Mouse (Mus musculus): ENCODE measurements at regions not wholly inside any gene's neighbourhood (a gene's known extent, or its start where the extent isn't known, plus 50 kb on each side); places are given as distances from the start of the nearest gene placed in this dataset.
"Not testable (repeated sequence)": the region's sequence is repeated elsewhere in the genome, so short reads cannot be mapped to it uniquely, and the experiment has no call there.

DNA sequence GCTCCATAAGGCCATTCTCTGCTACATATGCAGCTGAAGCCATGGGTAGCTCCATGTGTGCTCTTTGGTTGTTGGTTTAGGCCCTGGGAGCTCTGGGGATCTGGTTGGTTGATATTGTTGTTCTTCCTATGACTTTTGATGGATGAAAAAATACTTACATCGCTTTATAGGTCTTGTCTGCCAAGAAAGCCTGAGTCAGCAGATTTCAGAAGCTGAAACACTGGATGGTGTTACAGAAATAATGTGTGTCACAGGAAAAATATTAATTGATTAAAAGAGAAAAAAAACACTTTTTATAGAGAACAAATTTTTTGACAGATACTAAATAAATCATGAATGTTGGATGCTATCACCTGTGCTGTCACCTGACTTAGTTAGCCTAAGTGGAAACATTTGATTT lies 52.4 kb upstream of the Plxna2 start:
- no peak for DNase-seq (ENCODE audit: low spot score in 2 of 2)

DNA sequence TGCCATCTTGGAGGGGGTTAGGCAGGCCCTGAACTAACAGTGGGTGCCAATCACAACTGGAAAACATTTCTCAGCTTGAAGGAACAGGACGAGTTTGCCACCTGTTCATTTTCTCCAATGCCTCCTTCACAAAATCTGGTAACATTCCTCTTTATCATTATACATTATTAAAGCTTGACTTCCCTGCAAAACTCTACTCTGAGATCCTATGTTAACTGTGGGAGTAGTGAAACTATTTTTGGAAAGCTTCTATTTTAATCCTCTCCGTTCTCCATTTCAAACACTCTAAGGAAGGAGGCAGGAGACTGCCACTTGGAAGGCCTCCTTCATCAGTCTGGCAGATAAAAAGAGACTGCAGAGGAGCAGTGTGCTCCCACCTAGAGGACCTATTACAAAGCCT lies 54.1 kb upstream of the Plxna2 start:
- DNase-seq (ENCODE audit: low spot score in 2 of 2): peak in 1 of 2 experiments; percentile 57

DNA sequence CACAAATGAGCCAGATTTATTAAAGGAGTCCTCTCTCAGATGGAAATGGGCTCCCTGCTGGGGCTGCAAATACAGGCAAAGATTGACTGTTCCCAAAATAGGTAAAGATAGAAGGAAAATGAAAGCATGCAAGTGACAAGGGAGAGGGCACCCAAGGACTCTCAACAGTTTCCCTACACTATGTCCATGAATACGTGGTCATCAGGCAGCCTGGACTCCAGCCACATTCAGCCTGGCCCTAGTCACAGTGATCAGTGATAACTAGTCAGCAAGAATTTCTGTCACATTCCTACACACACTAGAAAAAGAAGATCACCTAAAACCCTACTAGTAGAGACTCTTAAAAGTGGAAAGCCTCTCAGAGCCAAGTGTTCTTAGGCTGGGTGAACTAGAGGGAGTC lies 56.9 kb upstream of the Plxna2 start:
- no peak for DNase-seq (ENCODE audit: low spot score in 2 of 2)

DNA sequence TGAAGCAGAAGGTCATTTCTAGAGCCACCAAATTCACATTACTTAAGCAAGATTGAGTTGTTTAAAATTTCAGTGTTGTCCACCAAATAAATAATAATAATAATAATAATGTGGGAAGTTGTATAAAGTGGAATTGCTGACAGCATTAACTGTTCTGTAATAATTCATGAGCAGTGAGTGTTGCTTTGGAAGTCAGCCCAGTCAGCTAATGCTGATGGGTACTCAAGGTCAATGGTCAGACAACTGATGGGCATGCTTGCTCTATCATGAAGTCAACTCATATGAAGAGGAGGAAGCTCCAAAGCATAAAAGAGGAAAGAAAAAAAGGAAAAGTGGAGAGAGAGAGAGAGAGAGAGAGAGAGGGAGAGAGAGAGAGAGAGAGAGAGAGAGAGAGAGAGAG lies 69.4 kb upstream of the Plxna2 start:
- no peak for DNase-seq (ENCODE audit: low spot score in 2 of 2)

DNA sequence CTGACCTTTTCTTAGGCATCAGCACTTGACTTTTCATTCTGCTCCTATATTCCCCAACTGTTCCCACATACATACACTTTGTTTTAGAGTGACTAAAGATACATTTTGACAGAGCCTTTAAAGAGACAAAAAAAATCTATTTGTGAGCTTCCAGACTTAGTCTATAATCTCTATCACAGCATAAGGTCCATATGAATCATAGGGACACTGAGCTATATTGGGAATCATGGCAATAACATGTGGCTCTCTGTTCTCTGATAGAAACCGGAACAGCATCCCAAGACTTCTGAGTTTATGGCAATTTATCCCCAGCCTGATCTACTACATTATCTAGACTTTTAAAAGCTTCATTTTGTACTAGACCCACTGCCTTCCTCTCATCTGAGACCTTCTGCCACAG lies 69.8 kb upstream of the Plxna2 start:
- DNase-seq (ENCODE audit: low spot score in 2 of 2): peak in 1 of 2 experiments; percentile 8

DNA sequence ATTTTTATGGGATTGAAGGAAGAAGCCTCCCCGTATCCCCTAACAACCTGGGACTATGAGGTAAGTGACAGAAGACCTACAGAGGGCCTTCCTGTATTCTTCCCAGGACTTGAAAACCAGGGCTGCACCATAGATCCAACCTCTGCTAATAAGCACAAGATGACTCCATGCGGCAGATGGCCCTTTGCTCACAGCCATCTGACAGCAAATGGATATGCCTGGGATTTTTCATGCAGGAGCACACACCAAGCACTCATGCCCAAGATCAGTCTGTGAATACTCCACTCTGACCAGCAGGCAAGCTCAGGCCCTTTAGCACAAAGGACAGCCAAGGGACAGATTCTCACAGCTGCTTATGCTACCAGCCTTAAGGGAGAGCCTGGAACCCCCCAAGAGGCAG lies 77.1 kb upstream of the Plxna2 start:
- no peak for DNase-seq (ENCODE audit: low spot score in 2 of 2)

DNA sequence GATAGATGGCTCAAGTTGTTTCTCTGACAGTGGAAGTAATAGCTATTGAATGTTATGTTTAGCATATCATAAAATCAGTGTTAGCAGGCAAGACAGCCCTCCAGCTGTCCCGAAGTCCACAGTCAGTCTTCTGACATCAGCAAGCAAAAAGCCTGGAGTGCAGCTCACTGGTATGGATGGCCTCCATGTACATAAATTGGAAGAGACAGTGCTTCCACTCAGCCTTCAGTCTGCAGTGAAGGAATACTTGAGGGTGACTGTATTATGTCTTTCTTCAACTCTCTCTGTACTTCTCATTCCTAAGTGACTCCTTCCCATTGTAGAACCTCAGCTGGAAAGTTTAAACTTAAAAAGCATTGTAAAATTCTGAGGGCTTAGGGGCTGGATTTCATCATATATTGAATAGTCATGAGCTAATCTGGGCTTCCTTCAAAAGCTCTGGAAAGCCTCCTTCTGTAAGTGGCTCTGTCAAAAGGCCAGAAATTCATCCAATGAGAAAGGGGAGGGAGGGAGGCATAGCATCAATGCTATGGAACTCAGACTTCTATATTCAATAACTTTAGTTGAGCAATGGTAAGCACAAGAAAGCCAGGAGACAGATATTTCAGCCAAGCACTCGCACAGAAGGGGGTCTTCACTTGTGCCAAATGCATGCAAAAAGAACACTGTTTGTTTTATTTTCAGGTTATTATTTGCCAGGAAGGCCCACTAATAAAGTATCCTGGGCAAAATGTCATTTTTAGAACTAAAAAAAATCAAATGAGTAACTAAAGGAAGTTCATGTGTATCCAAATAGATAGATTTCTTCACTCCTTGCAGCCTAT lies 90.5 kb upstream of the Plxna2 start:
- no peak for DNase-seq (ENCODE audit: low spot score in 2 of 2)

DNA sequence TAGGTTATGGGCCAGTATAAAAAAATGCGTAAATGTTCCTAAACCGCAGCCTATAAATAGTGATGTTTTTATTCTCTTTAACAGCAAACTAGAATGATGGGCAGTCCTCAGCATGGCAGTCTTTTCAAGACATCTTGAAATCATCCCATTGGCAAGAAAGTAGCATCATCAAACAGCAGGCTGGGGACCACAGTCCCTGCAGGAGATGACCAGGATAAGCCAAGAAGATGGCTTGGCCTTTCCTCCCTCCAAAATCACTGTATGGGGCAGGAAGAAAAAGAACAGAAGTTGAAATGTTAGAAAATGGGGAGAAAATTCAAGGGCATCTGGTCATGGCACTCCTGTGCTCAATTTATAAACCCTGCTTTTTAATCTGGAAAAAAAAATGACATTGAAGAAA lies 93.0 kb upstream of the Plxna2 start:
- DNase-seq (ENCODE audit: low spot score in 2 of 2): no peak

DNA sequence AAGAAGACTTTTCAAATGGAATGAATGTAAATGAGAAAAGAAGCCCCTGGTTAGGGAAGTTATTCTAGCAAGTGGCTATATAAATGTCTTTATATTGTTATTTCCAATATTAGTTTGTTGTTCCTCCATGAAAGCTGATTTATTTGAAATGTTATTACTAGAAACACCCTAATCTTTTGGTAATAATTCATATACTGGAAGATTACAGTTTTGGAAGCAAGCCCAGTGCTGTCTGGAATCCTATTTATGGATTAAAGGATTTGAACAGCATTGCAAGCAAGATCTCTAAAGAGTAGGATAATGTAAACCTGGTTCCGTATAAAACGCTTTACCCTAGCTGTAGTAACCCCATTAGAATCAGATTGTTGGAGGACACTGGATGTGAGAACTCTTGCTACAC lies 96.8 kb upstream of the Plxna2 start:
- DNase-seq (ENCODE audit: low spot score in 2 of 2): no peak

DNA sequence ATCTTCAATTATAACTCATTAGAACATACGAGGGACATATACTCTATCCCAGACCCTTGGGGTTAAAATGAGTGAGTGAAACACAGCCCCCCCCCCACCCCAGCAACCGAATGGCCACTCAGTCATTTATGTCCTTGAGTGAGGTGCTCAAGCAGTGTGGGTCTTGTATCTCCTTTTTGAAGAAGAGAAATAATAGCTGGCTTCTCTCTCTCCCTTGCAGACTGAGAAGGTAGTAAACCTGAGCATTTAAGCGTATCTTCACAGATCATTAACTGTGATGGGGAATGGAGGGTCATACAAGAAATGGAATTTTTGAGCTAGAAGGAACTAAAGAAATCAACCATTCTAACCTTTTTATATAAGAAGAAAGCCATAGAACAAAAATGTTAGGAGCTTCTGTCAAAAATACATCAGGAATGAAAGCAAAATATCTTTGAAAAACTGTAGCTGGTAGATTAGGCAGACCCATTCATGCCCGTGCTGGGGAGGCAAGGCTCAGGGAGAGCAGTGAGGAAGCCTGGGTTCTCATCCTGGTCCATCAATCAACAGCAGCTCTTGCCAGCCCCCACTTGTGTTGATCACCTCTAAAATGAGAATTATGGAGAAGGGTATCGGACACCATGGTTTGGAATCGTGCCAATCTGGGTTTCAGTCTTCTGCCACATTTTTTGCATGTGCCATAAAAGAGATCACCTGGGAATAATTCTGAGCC lies 98.4 kb upstream of the Plxna2 start:
- no peak for DNase-seq (ENCODE audit: low spot score in 2 of 2)

DNA sequence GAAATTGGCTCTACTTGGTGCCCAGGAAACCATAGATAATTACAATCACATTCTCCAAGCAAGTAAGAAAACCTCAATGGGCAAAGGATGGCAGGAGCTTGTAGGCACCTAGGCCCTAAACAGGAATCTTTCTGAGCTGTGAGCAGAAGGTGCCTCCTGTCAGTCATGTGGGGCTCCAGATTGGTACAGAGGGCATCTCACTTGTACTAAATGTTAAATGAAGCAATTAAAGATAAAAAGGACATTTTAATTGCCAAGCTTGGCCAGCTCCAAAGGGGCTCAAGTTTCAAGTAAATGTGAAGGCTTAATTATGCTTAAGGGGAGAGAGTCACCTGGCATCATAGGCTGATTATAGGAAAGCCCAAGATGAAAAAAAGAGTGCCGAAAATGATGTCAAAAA lies 101.9 kb upstream of the Plxna2 start:
- DNase-seq (ENCODE audit: low spot score in 2 of 2): no peak

DNA sequence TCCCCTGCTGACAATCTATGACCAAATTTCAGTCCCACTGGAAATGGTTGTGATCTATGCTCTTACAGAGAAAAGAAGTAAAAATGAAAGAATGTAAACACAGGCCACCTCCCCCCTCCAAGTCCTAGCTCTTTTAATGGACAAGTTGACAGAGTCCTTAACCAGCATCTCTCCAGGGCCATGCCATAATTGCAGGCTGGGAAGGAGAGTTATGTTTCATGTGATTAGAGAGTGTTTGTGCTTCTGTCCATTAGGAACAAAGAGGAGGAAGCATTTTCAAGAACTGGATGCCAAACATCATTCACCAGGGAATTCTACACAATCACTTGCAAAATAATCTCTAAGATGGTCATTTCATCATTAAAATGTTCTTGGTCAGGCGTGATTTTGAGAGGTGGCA lies 109.7 kb upstream of the Plxna2 start:
- no peak for DNase-seq (ENCODE audit: low spot score in 2 of 2)

DNA sequence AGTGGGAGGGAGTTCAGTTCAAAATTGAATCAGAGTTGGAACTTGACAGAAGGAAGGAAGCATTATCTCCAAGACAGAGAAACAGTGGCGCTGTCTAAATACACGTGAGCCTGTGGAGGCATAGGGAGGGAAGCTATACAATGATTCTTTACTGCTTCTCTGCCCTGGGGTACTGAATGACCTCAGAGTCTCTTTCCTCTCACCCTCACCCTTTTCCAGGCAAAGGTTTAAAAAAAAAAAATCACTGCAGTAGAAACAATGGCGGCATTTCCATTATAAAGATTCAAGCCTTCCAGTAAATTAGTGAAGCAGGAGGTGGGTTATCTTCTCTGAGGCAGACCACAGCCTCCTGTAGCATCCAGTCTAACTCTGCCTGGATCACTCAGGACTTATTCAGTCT lies 112.2 kb upstream of the Plxna2 start:
- no peak for DNase-seq (ENCODE audit: low spot score in 2 of 2)

DNA sequence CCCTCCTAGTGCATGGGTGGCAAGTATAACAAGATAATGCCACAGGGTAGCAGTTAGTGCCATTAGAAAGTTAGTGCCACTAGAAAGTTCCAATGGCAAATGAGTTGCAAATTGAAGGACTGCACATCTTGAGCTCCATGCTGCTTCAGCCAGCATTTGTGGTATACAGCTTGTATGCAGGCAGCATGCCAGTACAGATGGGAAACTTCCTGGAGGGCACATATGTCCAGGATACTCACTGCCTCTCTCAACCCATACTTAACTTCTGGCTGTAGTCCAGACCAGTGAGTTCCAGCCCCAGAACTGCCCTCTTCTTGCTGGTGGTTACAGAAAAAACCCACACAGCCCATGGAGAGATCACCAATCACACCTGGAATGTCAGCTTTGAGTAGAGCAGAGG lies 113.8 kb upstream of the Plxna2 start:
- DNase-seq (ENCODE audit: low spot score in 2 of 2): no peak

DNA sequence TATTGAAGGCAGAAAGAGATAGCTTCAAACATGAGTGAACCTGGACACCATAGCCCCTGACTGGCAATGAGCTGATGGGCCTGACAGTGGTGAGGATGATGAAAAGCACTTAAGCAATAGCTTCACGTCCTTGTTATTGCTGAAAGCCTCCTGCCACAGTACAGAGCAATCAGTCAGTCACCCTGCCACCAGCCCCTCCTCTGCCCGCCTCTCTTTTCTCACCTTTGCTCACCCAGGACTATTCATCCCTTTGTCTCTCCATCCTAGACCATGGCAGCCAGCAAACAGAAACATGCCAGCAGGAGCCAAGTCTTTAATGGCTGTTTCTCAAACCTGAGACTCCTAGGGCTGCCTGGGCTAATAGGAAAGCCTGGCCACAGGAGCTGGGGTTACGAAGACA lies 114.5 kb upstream of the Plxna2 start:
- no peak for DNase-seq (ENCODE audit: low spot score in 2 of 2)

DNA sequence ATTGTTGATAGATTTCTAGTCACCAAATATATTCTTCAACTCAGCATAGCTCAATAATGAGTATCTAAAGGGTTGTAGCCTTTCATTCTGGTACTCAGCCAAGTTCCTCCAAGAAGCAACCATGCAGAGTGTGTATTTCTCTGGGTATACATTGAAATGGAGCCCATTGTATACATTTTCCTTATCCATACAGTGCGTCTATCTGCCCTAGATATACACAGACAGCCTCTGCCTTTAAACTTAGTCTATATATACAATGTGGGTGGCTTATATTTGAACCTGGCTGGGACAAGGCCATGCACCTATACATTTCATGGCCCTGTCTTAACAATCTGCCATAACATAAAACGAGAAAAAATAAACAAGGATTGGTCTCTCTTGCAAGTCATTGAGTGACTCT lies 121.6 kb upstream of the Plxna2 start:
- no peak for DNase-seq (ENCODE audit: low spot score in 2 of 2)

DNA sequence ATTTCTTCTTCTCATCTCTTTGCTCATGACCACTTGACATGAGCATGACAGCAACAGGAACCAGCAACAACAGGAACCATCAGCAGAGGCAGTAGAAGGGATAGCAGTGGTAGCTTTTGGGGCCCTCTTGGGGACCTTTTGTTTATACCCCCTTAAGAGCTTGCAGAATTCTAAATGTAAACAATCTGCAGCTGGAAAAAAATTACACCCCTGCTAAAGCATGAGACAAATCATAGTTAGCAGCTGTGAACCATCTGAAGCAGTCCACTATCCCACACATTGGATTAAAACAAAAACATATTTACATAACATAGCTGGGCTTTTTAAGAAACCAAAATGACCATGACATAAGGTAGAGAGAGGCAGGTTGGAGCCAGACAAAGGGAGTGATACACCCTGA lies 126.9 kb upstream of the Plxna2 start:
- DNase-seq (ENCODE audit: low spot score in 2 of 2): no peak

DNA sequence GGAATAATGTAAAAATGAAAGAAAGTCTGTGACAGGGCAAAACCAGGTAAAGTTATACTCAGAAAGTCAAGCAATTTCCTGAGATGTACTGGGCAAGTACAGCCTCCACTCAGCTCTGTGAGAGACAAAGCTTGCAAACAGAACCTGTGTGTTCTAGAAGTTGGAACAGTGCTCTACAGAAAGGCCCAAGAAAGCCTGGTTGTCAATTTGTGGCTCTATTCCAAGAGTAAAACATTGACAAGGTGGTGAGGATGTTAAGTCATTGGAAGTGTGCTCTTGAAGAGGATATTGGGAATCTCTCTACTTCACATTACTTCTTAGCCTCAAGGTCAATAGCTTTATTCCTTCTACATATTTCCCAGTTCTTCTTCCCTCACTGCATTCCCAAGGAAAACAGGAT lies 129.9 kb upstream of the Plxna2 start:
- DNase-seq (ENCODE audit: low spot score in 2 of 2): no peak

DNA sequence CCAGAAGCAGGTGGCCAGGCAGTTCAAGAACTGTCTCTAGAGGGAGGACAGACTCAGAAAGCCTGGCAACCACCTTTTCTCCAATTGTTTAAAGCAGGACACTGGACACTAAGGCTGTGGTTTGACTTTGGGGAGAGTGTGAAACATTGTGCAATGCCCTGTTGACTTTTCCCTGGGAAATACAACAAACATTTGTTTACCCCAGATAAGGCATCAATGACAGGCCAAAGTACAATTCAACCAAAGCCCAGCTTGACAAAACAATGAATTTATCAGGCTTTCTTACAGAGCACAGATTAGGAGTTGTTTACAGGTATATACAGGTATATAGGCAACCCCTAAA lies 135.3 kb upstream of the Plxna2 start:
- DNase-seq (ENCODE audit: low spot score in 2 of 2): no peak

DNA sequence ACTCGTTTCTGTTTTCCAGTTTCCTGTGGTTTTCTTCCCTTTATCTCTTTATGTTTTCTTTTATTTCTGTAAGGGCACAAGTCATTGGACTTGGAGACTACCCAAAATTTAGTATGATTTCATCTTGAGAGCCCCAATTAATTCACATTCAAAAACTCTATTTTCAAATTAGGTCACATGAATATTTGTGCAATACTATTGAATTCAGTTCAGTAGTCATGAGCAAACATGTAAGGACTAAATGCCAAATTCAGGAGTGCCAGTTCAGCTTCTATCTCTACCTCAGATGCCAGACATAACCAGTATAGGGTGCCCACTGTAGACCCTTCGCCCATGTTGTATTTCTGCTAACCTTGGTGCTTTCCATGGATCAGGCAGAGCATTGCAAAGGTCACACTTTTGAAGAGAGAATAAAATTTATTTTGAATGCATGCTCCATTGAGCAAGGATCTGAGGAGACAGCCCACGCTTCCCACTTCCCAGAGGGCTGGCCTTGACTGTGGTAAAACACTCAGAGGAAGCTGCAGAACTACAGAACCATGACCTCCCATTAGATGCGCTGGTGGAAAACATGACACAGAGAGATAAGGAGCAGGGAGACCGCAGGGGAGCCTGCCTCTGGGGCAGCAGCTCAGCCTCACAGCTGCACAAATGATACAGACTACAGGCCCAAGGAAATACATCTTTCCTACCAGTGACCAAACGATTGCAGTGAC lies 135.9 kb upstream of the Plxna2 start:
- DNase-seq (ENCODE audit: low spot score in 2 of 2): no peak

DNA sequence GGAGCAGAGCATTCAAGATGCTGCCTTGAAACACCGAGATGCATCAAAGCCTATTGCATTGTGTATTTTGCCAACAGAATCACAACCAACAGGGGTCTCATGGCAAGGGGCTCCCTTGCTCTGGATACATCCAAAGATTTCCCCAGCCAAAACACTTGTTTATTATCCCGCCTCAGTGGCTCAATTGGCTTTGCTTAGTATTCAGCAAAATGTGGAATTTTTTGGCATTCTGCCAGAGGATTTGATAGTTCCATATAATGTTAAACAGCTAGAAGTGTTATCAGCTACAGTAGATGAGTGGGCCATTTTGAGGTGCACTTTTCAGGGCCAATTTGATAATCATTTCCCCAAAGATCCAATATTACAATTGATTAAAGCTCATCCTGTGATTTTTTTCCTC lies 146.7 kb upstream of the Plxna2 start:
- DNase-seq (ENCODE audit: low spot score in 2 of 2): not testable (repeated sequence)

DNA sequence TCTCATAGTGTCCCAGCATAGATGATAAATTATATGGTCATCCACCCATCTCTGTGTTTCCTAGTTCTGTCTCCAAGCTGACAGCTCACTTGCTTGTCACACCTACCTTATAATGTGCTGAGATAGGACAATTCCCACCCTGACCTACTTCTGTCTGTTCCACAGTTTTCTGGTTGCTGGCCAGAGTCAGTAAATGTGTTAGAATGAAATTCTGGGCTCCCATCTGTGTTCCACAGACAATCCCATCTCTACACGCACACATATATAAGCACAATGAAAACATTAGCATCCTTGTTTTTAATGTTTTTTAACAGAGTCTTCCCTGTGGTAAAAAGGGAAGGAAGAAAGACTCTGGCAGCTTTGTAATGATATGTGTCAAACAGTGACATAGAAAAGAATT lies 165.5 kb upstream of the Plxna2 start:
- peak in 1 of 2 experiments; percentile 45 for DNase-seq (ENCODE audit: low spot score in 2 of 2)

DNA sequence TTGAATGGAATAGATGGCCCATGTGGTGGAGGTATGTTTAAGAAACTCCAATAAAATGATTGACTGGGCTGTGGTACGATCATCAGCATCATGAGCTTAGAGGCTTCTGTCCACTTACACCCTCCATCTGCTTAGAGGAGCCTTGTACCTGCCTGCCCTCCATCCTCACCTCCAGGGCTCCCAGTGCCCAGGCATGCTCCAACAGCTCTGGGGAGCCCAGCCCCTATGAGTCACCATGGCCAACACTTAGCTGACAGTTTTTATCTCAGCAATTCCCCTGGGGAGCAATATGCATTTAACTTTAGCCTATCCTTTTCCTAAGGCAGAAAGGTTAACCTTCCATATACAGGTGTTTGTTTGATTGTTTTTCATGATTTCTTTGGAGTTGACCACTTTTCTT lies 174.3 kb upstream of the Plxna2 start:
- no peak for DNase-seq (ENCODE audit: low spot score in 2 of 2)

Data from frontal cortex, postnatal 36 days (tissue).